Mouse (Mus musculus) midbrain, embryonic 14.5 days (tissue): ENCODE measurements around the gene Snrnp27. TPM values are rescaled to one million over a fixed set of nuclear protein-coding genes. Genes with fewer than 3 reads are reported as not detected.

ENCODE experiments used
- ATAC-seq: fragments of 200-750 bp; cut with Nextera tagmentation; 2 replicates; pipeline ENCODE4 v1.8.0; 2017; ENCODE audit warnings: moderate number of reproducible peaks, moderate library complexity; ENCODE audit not compliant: low FRiP score, low TSS enrichment
- DNase-seq: peaks from one replicate; pipeline ENCODE4 v3.0.0-alpha.2; 2015
- H3K27ac ChIP-seq: fragments of 300-500 bp; sonication (generic); replicated peaks from 2 replicates; pipeline ENCODE4 v1.5.1; 2014; ENCODE audit warnings: mild to moderate bottlenecking, low read depth, low read length, moderate library complexity
- H3K27me3 ChIP-seq: fragments of 300-500 bp; sonication (generic); 2 replicates; pipeline ENCODE4 v1.6.1; 2014; ENCODE audit warnings: low read length, control low read depth, mixed read lengths; ENCODE audit not compliant: control insufficient read depth, insufficient read depth
- H3K36me3 ChIP-seq: fragments of 300-500 bp; sonication (generic); 2 replicates; pipeline ENCODE4 v1.6.1; 2014; ENCODE audit warnings: low read length, control low read depth; ENCODE audit not compliant: control insufficient read depth, insufficient read depth
- H3K4me1 ChIP-seq: fragments of 300-500 bp; sonication (generic); 2 replicates; pipeline ENCODE4 v1.6.1; 2014; ENCODE audit warnings: mild to moderate bottlenecking, antibody characterized with exemption, low read length, control low read depth; ENCODE audit not compliant: control insufficient read depth, insufficient read depth
- H3K4me2 ChIP-seq: fragments of 300-500 bp; sonication (generic); 2 replicates; pipeline ENCODE4 v1.6.1; 2014; ENCODE audit warnings: mild to moderate bottlenecking, low read length, moderate library complexity
- H3K4me3 ChIP-seq: fragments of 300-500 bp; sonication (generic); replicated peaks from 2 replicates; pipeline ENCODE4 v1.5.1; 2014; ENCODE audit warnings: low read depth, low read length
- H3K9ac ChIP-seq: fragments of 300-500 bp; sonication (generic); replicated peaks from 2 replicates; pipeline ENCODE4 v1.6.1; 2014; ENCODE audit warnings: mild to moderate bottlenecking, low read length, moderate library complexity
- H3K9me3 ChIP-seq: fragments of 300-500 bp; sonication (generic); 2 replicates; pipeline ENCODE4 v1.6.1; 2016; ENCODE audit warnings: low read length, control low read depth, mixed read lengths; ENCODE audit not compliant: control insufficient read depth
- WGBS: fragments of 180-500 bp; shearing (Covaris S2); extraction: QIAGEN DNeasy Blood & Tissue Kit; methylation state at CpG from one replicate; pipeline ENCODE4 v1.1.7; 2014; 5-methylcytosine and 5-hydroxymethylcytosine counted together
- polyA plus RNA-seq: library from polyadenylated mRNA; unstranded; fragments of >200 nt; fragmentation: Nextera tagmentation; extraction: Ambion mirVana; gene quantifications from 2 replicates; pipeline ENCODE4 v1.2.1, GENCODE M21; 2014

Gene Snrnp27
- polyA plus RNA-seq: 101 and 105 TPM in 2 replicates

GRCm38 (mm10) chr6:86683872-86684654 is at the start of gene Snrnp27:
TSS of gene Snrnp27 (minus strand) at chr6:86684522.
- peak within 1 kb of the TSS; percentile 66 for H3K27ac ChIP-seq
- peak within 1 kb of the TSS; percentile 83 for H3K9ac ChIP-seq
- peak within 1 kb of the TSS; percentile 87 for H3K4me2 ChIP-seq
- peaks cover 11% of the 10 kb centered on the region for H3K4me1 ChIP-seq
- peak within 1 kb of the TSS; percentile 86 for H3K4me3 ChIP-seq
- 3% methylated on average over 36 of the region's 36 CpGs for WGBS
- ATAC-seq: peak; percentile 72; the same call in 1 of the 2 replicates
- H3K9me3 ChIP-seq: no peaks in the 10 kb centered on the region
- no peaks in the 10 kb centered on the region for H3K27me3 ChIP-seq
- H3K36me3 ChIP-seq: peaks cover 49% of the 10 kb centered on the region
- DNase-seq: peak; percentile 94

GRCm38 (mm10) chr6:86733183-86733876 is 49.0 kb upstream of the Snrnp27 start, which contains the start of gene Gmcl1:
TSS of gene Gmcl1 (minus strand) at chr6:86733383.
- Histone ChIP-seq H3K4me3 (peak within 1 kb of the TSS; percentile 94), H3K4me2 (peak within 1 kb of the TSS; percentile 80), H3K36me3 (no peaks in the 10 kb centered on the region), H3K27me3 (no peaks in the 10 kb centered on the region), H3K9me3 (no peaks in the 10 kb centered on the region), H3K27ac (peak within 1 kb of the TSS; percentile 95), H3K4me1 (peaks cover 21% of the 10 kb centered on the region), H3K9ac (peak within 1 kb of the TSS; percentile 94)
- peak; percentile 100 for DNase-seq
- peak; percentile 95 for ATAC-seq
- under 1% methylated on average over 59 of the region's 59 CpGs for WGBS

GRCm38 (mm10) chr6:86732276-86733173 is 48.2 kb upstream of the Snrnp27 start:
- Histone ChIP-seq H3K4me1 (peaks cover 21% of the 10 kb centered on the region), H3K9me3 (no peaks in the 10 kb centered on the region), H3K9ac (peak overlapping the region; percentile 94), H3K36me3 (0 out of 2 replicates have a peak, but pooled peaks cover 1% of the 10 kb centered on the region), H3K4me2 (peak overlapping the region; percentile 80), H3K27ac (peak overlapping the region; percentile 95), H3K27me3 (no peaks in the 10 kb centered on the region), H3K4me3 (peak overlapping the region; percentile 94)
- DNase-seq (peak; percentile 58), ATAC-seq (peak; percentile 51)
- WGBS: under 1% methylated on average over 62 of the region's 62 CpGs

- Histone ChIP-seq H3K4me1 (peaks cover 18% of the 10 kb centered on the region), H3K27ac (no peak overlapping the region), H3K36me3 (0 out of 2 replicates have a peak, but pooled peaks cover 7% of the 10 kb centered on the region), H3K4me3 (no peak overlapping the region), H3K4me2 (no peak overlapping the region), H3K27me3 (no peaks in the 10 kb centered on the region), H3K9me3 (no peaks in the 10 kb centered on the region), H3K9ac (no peak overlapping the region)
- 93% methylated on average over 5 of the region's 5 CpGs for WGBS
- DNase-seq (no peak), ATAC-seq (no peak)
Observed at GRCm38 (mm10) chr6:86728711-86729110, 44.4 kb upstream of the Snrnp27 start.

GRCm38 (mm10) chr6:86721977-86722376 is 37.7 kb upstream of the Snrnp27 start:
- H3K36me3 ChIP-seq: peaks cover 34% of the 10 kb centered on the region
- H3K4me2 ChIP-seq: no peak overlapping the region
- no peak for DNase-seq
- H3K4me3 ChIP-seq: no peak overlapping the region
- 81% methylated on average over 3 of the region's 3 CpGs for WGBS
- no peaks in the 10 kb centered on the region for H3K4me1 ChIP-seq
- no peak overlapping the region for H3K27ac ChIP-seq
- no peak overlapping the region for H3K9ac ChIP-seq
- H3K9me3 ChIP-seq: no peaks in the 10 kb centered on the region
- no peaks in the 10 kb centered on the region for H3K27me3 ChIP-seq
- ATAC-seq: no peak

DNA sequence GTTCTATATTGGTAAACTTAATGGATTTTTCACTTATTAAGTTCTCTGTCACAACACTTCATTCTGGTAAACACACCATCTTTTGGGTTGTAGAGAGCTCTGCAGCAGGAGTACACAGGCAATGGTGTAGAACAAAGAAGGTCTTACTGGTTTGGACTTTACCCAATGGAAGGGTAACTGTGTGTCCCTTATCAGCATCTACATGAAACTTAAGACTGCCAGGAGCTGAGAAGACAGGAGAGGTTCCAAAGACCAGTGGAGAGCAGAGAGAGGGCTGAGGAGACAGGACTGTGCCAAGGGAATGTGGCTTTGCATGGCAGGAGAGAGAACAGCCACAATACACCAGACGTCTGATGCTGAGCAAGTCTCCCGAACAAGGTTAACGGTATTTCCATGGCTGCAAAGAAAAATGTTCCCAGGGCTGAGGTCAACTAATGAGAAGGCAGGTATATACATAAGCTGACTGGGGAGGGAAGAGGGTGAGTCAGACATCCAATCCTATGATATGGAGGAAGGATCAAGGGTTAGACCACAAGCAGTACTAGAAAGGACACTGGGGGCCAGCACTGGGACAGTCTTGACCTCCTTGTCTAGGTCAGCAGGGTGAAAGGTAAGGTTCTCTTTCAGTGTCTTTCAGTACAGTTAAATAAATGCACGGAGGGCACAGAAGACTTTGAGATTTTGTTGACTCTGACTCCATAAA is 23.9 kb upstream of the Snrnp27 start:
- no peaks in the 10 kb centered on the region for H3K27me3 ChIP-seq

GRCm38 (mm10) chr6:86702577-86702976 is 18.3 kb upstream of the Snrnp27 start:
- H3K9ac ChIP-seq: no peak overlapping the region
- DNase-seq: no peak
- 95% methylated on average over 9 of the region's 9 CpGs for WGBS
- no peaks in the 10 kb centered on the region for H3K27me3 ChIP-seq
- ATAC-seq: no peak
- H3K9me3 ChIP-seq: no peaks in the 10 kb centered on the region
- peaks cover 94% of the 10 kb centered on the region for H3K36me3 ChIP-seq
- no peaks in the 10 kb centered on the region for H3K4me1 ChIP-seq
- H3K27ac ChIP-seq: no peak overlapping the region
- no peak overlapping the region for H3K4me3 ChIP-seq
- H3K4me2 ChIP-seq: no peak overlapping the region

More for the DNA sequence above, 23.9 kb upstream of the Snrnp27 start:
- Histone ChIP-seq H3K36me3 (peaks cover 78% of the 10 kb centered on the region), H3K27ac (no peak overlapping the region), H3K4me3 (no peak overlapping the region), H3K9ac (no peak overlapping the region), H3K4me1 (no peaks in the 10 kb centered on the region), H3K9me3 (no peaks in the 10 kb centered on the region), H3K4me2 (no peak overlapping the region)
- ATAC-seq (no peak), DNase-seq (no peak)
- WGBS: 81% methylated on average over 4 of the region's 4 CpGs

DNA sequence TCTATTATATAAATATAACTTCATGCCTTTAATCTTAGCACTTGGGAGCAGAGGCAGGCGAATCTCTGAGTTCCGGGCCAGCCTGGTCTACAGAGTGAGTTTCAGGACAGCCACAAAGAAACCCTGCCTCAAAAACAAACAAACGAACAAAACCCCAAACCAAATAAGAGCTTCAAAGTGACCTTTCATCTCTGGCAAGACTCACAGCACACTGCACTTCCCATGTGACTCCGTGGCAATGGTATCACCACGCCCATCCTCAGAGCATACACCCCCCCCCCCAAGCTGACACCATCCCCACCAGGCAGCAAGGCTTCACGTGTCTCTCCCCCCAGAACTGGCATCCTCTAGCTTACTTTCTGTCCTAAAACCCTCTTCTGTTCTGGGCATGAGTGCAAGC is 13.6 kb upstream of the Snrnp27 start:
- WGBS: 89% methylated on average over 6 of the region's 6 CpGs
- no peak overlapping the region for H3K4me2 ChIP-seq
- H3K4me3 ChIP-seq: no peak overlapping the region
- ATAC-seq (no peak), DNase-seq (no peak)
- no peaks in the 10 kb centered on the region for H3K4me1 ChIP-seq
- H3K27me3 ChIP-seq: no peaks in the 10 kb centered on the region
- no peaks in the 10 kb centered on the region for H3K9me3 ChIP-seq
- no peak overlapping the region for H3K9ac ChIP-seq
- no peak overlapping the region for H3K27ac ChIP-seq
- peaks cover 95% of the 10 kb centered on the region for H3K36me3 ChIP-seq
